ENCODE assay signal across 7 mouse cellular contexts in the genomic region with DNA sequence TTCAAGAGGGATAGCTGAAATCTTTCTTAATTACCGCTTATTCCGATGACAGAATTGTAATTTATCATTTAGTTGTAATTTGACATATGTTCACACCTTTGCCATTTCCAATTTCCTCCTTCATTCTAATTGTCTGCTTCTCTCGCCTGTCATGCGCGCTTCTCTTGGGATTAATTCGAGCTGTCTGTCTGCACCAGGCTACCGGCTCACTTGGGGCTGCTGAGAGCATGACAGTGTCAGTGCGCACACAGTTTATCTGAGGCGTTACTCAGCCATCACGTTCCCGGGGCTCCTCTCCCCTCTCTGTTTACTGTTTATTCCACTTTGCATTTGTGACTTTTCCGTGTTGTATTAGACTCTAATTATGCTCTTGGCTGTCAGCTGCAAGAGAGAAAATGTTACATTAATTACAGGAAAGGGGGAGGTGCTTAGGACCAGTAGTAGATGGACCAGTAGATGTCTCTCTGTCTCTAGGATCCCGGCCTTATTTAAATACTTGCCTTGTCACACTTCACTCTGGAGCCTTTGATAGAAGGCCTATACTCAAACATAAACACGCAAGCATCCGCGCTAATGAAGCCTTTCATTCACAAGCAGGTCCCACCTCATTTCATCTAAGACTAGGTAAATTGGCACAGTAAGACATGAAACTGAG.
DNase-seq lines count a peak whose midpoint lies in the region; ATAC-seq and TF ChIP-seq lines count a peak whose summit lies in the region.

No protein-coding gene starts in this region.

- no peak overlapping the region for H3K9ac ChIP-seq in lung, embryonic 16.5 days (ENCODE audit: low read length)
- H3K9ac ChIP-seq in forebrain, embryonic 13.5 days: 0 out of 2 replicates have a peak overlapping the region, but pooled peaks have one; percentile 6
- no peak overlapping the region for H3K9ac ChIP-seq in intestine, embryonic 16.5 days (ENCODE audit: low read depth, low read length)
- peak overlapping the region; percentile 45; the same call in 1 of the 2 replicates for H3K9ac ChIP-seq in midbrain, postnatal 0 days (replicated peaks; ENCODE audit: low read length, poor library complexity, severe bottlenecking)

- peak; percentile 25 for TF ChIP-seq CTCF in midbrain, postnatal 0 days (IDR thresholded peaks at IDR 0.05)

- H3K36me3 ChIP-seq in lung, embryonic 16.5 days (ENCODE audit: control insufficient read depth, insufficient read depth, low read length): no peaks in the 10 kb centered on the region
- no peaks in the 10 kb centered on the region for H3K36me3 ChIP-seq in forebrain, embryonic 13.5 days (ENCODE audit: poor library complexity, severe bottlenecking)
- no peaks in the 10 kb centered on the region for H3K36me3 ChIP-seq in intestine, embryonic 16.5 days (ENCODE audit: control insufficient read depth, insufficient read depth, low read length)
- no peaks in the 10 kb centered on the region for H3K36me3 ChIP-seq in midbrain, postnatal 0 days (ENCODE audit: insufficient read depth, low read length)

- no peak overlapping the region for H3K27ac ChIP-seq in lung, embryonic 16.5 days (ENCODE audit: low read length)
- H3K27ac ChIP-seq in forebrain, embryonic 13.5 days: peak overlapping the region; percentile 41; the same call in 1 of the 2 replicates
- no peak overlapping the region for H3K27ac ChIP-seq in intestine, embryonic 16.5 days (ENCODE audit: low read length)
- peak overlapping the region; percentile 60 for H3K27ac ChIP-seq in midbrain, postnatal 0 days (ENCODE audit: low read depth, low read length)

- no peak for DNase-seq in lung, postnatal 14 days
- peak; percentile 36 for DNase-seq in midbrain, postnatal 0 days (ENCODE audit: low spot score)
- DNase-seq in spleen, adult 12 weeks (ENCODE audit: low spot score): no peak
- no peak for DNase-seq in gastrocnemius, adult 18-20 months (ENCODE audit: low spot score)

- H3K4me1 ChIP-seq in lung, embryonic 16.5 days (replicated peaks; ENCODE audit: control insufficient read depth, insufficient read depth, low read length): no peaks in the 10 kb centered on the region
- H3K4me1 ChIP-seq in forebrain, embryonic 13.5 days: peaks cover 13% of the 10 kb centered on the region; the same call in 1 of the 2 replicates
- no peaks in the 10 kb centered on the region for H3K4me1 ChIP-seq in intestine, embryonic 16.5 days (ENCODE audit: control insufficient read depth, insufficient read depth, low read length)
- H3K4me1 ChIP-seq in midbrain, postnatal 0 days (ENCODE audit: insufficient read depth, low read length): no peaks in the 10 kb centered on the region

- peak overlapping the region; percentile 20 for H3K4me3 ChIP-seq in lung, embryonic 16.5 days (ENCODE audit: low read length)
- H3K4me3 ChIP-seq in forebrain, embryonic 13.5 days: peak overlapping the region; percentile 33
- H3K4me3 ChIP-seq in intestine, embryonic 16.5 days (ENCODE audit: low read length): peak overlapping the region; percentile 7; the same call in 1 of the 2 replicates
- peak overlapping the region; percentile 33 for H3K4me3 ChIP-seq in midbrain, postnatal 0 days (ENCODE audit: low read depth, low read length)

- peak overlapping the region; percentile 38 for H3K4me2 ChIP-seq in lung, embryonic 16.5 days (ENCODE audit: low read depth, low read length)
- peak overlapping the region; percentile 62 for H3K4me2 ChIP-seq in forebrain, embryonic 13.5 days
- H3K4me2 ChIP-seq in intestine, embryonic 16.5 days (ENCODE audit: low read depth, low read length): peak overlapping the region; percentile 21
- peak overlapping the region; percentile 54 for H3K4me2 ChIP-seq in midbrain, postnatal 0 days (ENCODE audit: low read depth, low read length, poor library complexity, severe bottlenecking)

- H3K27me3 ChIP-seq in lung, embryonic 16.5 days (ENCODE audit: control insufficient read depth, insufficient read depth, low read depth, low read length): no peaks in the 10 kb centered on the region
- H3K27me3 ChIP-seq in forebrain, embryonic 13.5 days: no peaks in the 10 kb centered on the region
- no peaks in the 10 kb centered on the region for H3K27me3 ChIP-seq in intestine, embryonic 16.5 days (replicated peaks; ENCODE audit: control insufficient read depth, insufficient read depth, low read length)
- no peaks in the 10 kb centered on the region for H3K27me3 ChIP-seq in midbrain, postnatal 0 days (ENCODE audit: insufficient read depth, low read length)

- 36% methylated on average over 16 of the region's 16 CpGs for WGBS in lung, embryonic 16.5 days
- 27% methylated on average over 16 of the region's 16 CpGs for WGBS in forebrain, embryonic 13.5 days
- WGBS in intestine, embryonic 16.5 days: 39% methylated on average over 16 of the region's 16 CpGs
- 33% methylated on average over 16 of the region's 16 CpGs for WGBS in midbrain, postnatal 0 days

- 0 out of 2 replicates have a peak, but pooled peaks have one; percentile 36 for ATAC-seq in lung, embryonic 16.5 days (ENCODE audit: low read depth)
- peak; percentile 93 for ATAC-seq in forebrain, embryonic 13.5 days
- no peak for ATAC-seq in intestine, embryonic 16.5 days
- ATAC-seq in midbrain, postnatal 0 days (ENCODE audit: low FRiP score): peak; percentile 71; the same call in 1 of the 2 replicates

- no peaks in the 10 kb centered on the region for H3K9me3 ChIP-seq in lung, embryonic 16.5 days (ENCODE audit: control insufficient read depth, low read length)
- no peaks in the 10 kb centered on the region for H3K9me3 ChIP-seq in forebrain, embryonic 13.5 days (replicated peaks)
- no peaks in the 10 kb centered on the region for H3K9me3 ChIP-seq in intestine, embryonic 16.5 days (ENCODE audit: control insufficient read depth, low read length)
- H3K9me3 ChIP-seq in midbrain, postnatal 0 days (ENCODE audit: low read length): no peaks in the 10 kb centered on the region

Comparison
In these comparisons a context has a peak if more than half of its experiments do, and no peak if none do; other contexts are left out.
1. H3K27ac ChIP-seq: peak in forebrain, embryonic 13.5 days (single experiment) and midbrain, postnatal 0 days (single experiment); none in lung, embryonic 16.5 days (single experiment) and intestine, embryonic 16.5 days (single experiment).
2. H3K9ac ChIP-seq: peak in forebrain, embryonic 13.5 days (single experiment) and midbrain, postnatal 0 days (single experiment); none in lung, embryonic 16.5 days (single experiment) and intestine, embryonic 16.5 days (single experiment).
3. Peak in every context shown above with its lines, with median percentiles within 50 percentile points of each other: H3K4me2 ChIP-seq and H3K4me3 ChIP-seq.